Mouse (Mus musculus) layer of hippocampus, adult 8-10 months (tissue): ENCODE results near the gene Gosr1. TPM values are rescaled to one million over a fixed set of nuclear protein-coding genes. Genes with fewer than 3 reads are reported as not detected.
"Not testable (repeated sequence)": the region's sequence is repeated elsewhere in the genome, so short reads cannot be mapped to it uniquely, and the experiment has no call there.

Experiments
- DNase-seq, 2 experiments: peaks; one replicate each; pipeline ENCODE4 v3.0.0; 2022; ENCODE audit warnings: low spot score in 2 of 2
- total RNA-seq, 4 experiments: library from RNA; stranded (reverse); gene quantifications; 2 replicates each; pipeline ENCODE4 v1.2.4; 2022

The Gosr1 gene
- total RNA-seq, 4 experiments from 2014 or later = 44.1 to 69.8 (median 54.0) TPM

- no peak for DNase-seq
These were observed 27.5 kb downstream of the Gosr1 start for GRCm38 (mm10) chr11:76735753-76736324.

GRCm38 (mm10) chr11:76734560-76734959 lies 28.8 kb downstream of the Gosr1 start:
- DNase-seq = no peak

- no peak for DNase-seq
These were observed 32.7 kb downstream of the Gosr1 start for GRCm38 (mm10) chr11:76730650-76731049.

GRCm38 (mm10) chr11:76728093-76728492 lies 35.3 kb downstream of the Gosr1 start:
- peak in 1 of 2 experiments; percentile 16 for DNase-seq

GRCm38 (mm10) chr11:76723911-76724310 lies 39.5 kb downstream of the Gosr1 start:
- no peak for DNase-seq

- no peak for DNase-seq
These were observed 46.4 kb downstream of the Gosr1 start for GRCm38 (mm10) chr11:76717000-76717399.

- no peak for DNase-seq
These were observed 53.5 kb downstream of the Gosr1 start for GRCm38 (mm10) chr11:76709625-76710452.

GRCm38 (mm10) chr11:76708881-76709280 lies 54.5 kb downstream of the Gosr1 start:
- DNase-seq = no peak

GRCm38 (mm10) chr11:76708066-76708465 lies 55.3 kb downstream of the Gosr1 start:
- DNase-seq = no peak

GRCm38 (mm10) chr11:76707656-76708055 lies 55.7 kb downstream of the Gosr1 start:
- DNase-seq = no peak

GRCm38 (mm10) chr11:76699626-76700025 lies 63.8 kb downstream of the Gosr1 start:
- DNase-seq = no peak

- no peak for DNase-seq
These were observed 67.6 kb downstream of the Gosr1 start for GRCm38 (mm10) chr11:76695810-76696209.

GRCm38 (mm10) chr11:76692096-76692495 lies 71.3 kb downstream of the Gosr1 start:
- DNase-seq = no peak

GRCm38 (mm10) chr11:76685604-76686003 lies 77.8 kb downstream of the Gosr1 start:
- DNase-seq = no peak

GRCm38 (mm10) chr11:76679508-76679907 lies 83.9 kb downstream of the Gosr1 start, which contains the start of gene Trarg1:
Gene Trarg1, plus strand, starts transcription at chr11:76679808.
- not testable (repeated sequence) for DNase-seq

Other genes starting within 250 kb of the Gosr1 start
- 100 to 1,000 TPM; 464 to 480 (median 470) TPM for gene Abr, start 141.3 kb downstream of the Gosr1 start, total RNA-seq
- gene Bhlha9, start 91.1 kb downstream of the Gosr1 start, total RNA-seq = 1 to 10 TPM; 3.3 to 4.8 (median 3.8) TPM
- under 1 TPM; 0.39 to 0.57 (median 0.46) TPM for gene Trarg1, start 83.8 kb downstream of the Gosr1 start, total RNA-seq
- gene Cpd, start 83.4 kb upstream of the Gosr1 start, total RNA-seq = 10 to 100 TPM; 62.5 to 68.6 (median 64.4) TPM
- not detected for gene Tmigd1, start 138.6 kb upstream of the Gosr1 start, total RNA-seq
- 10 to 100 TPM; 56.1 to 62.0 (median 59.3) TPM for gene Blmh, start 161.2 kb upstream of the Gosr1 start, total RNA-seq
- under 1 TPM in 1 of 4 experiments, not detected in 3; 0.14 TPM for gene Slc6a4, start 235.0 kb upstream of the Gosr1 start, total RNA-seq